Mouse (Mus musculus): ENCODE measurements around the gene Clec2g.
"Not testable (repeated sequence)": the region's sequence is repeated elsewhere in the genome, so short reads cannot be mapped to it uniquely, and the experiment has no call there.

Gene Clec2g

DNA sequence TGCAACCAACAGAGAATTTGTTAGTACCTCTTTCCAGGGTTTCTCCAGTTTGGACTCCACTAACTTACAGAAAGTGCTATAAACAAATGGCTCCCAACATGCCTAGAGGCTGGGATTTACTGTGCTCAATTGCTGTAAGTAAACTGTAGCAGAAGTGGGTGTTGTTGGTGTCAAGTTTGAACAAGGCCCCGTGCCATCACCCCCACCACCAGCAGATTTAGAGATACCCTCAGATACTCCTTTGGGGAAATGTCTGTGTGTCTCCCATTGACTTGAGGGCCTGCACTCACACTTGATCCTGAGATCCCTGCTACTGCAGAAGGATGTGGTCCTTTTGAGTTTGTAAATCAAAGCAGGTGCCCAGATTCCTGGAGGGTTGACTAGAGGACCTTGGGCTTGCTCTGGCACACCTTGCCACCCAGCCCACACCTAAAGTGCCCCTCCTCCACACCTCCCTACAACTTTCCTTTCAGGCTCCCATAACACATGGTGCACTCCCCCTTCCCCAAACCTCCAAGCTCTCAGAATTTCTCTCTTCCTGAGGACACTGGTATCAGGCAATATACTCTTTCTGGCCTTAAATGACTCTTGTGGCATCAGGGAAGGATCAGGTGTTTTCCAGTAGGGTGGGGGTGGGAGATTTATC, 37.3 kb downstream of the Clec2g start:
- DNase-seq (ENCODE audit: low spot score): no peak

DNA sequence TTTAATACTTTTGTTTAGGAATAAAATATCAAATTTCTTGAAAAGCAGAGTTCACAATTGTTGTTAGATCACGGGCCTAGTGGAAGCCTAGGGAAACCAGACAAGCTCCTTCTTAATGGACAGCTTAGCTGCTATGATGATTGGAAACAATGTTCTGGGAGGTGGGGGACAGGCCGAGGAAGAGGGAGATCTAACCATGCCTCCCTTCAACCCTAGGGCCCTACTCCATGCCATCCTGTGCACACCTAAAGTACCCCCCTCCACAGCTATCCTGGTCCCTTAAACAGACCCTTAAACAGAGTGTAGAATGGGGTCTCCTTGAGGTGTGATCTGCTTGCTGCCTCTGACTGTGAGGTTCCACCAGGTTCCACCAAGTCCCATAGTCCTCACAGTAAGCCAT, 38.0 kb downstream of the Clec2g start:
- no peak for DNase-seq (ENCODE audit: low spot score)

DNA sequence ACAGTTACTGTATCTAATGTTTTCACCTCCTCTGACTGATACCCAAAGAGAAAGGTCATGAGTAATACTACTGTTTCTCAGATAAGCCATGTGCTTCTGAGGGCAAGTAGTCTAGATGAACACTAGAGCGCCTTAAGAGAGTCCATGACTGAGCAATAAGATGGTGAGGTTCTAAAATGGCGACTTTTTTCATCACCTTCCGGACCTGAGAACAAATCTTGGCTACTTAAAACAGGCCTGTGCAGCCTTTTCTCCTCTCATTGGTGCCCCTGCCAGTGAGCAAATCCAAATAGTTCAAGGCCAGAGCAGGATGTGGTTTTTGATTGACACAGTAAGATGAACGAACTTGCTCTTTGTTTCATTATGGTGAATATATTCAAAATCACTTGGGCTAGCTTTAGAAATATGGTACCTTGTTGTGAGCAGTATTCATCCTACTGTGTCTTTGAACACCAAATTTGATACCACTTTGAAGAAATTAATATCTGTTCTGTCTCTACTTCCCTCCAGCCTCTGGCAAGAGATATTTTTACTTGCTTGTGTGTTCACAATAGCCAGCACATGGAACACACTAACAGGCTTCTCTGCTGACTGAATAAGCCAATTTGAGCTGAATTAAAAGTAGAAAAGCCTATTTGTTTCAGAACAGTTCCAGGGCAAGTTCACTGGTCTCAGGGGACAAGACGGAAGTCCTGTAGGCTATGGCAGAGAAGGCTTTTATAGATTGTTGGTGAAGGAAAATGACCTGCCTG, 38.7 kb downstream of the Clec2g start:
- DNase-seq (ENCODE audit: low spot score): no peak

DNA sequence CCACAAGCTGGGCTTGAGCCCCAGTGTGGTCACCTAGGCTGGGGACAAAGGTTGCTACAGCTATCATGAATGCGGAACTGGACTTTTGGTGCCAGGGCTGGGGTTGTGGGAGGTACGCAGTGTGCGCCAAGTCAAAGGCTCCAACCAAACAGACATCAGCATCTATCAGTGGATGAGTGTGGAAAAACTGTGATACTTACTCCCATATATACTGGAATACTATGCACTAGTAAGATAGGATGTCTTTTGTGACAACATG, 39.2 kb downstream of the Clec2g start:
- no peak for DNase-seq (ENCODE audit: low spot score)

DNA sequence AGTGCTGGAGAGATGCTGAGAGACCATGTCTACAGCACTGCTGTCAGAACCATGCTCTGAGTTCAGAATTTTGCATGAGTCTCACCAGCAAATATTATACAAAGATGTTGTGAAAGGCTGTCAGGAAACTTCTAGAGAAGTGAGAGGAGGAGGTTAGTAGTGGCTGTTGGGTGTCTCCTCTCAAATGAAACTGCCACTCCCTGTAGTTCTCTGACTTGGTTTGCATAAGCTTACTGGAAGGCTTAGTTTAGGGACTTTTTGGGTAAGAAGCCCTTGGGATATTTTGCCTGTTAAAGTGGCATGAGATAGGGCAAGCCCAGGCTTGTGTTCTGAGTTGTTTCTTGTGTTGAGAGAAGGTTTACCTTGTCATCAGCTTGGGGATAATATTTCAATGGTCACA, 40.7 kb downstream of the Clec2g start:
- not testable (repeated sequence) for DNase-seq (ENCODE audit: low spot score)

DNA sequence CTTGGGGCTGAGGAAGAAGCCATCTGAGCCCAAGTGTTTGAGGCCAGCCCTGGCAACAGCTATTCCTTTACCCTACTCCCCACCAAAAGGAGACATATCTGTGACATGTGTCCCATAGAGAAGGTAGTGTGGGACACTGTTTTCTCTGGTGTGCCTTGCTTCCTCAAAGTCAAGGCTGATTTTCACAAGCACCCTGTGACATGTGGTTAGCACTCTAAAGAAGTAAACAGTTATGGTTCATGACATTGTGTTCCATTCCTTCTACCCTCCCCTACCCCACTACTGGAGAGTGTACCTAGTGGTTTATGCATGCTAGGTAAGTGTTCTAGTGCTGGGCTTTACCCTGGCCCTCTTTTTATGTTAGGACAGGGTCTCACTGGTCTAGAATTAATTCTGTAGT, 42.0 kb downstream of the Clec2g start:
- DNase-seq (ENCODE audit: low spot score): no peak

DNA sequence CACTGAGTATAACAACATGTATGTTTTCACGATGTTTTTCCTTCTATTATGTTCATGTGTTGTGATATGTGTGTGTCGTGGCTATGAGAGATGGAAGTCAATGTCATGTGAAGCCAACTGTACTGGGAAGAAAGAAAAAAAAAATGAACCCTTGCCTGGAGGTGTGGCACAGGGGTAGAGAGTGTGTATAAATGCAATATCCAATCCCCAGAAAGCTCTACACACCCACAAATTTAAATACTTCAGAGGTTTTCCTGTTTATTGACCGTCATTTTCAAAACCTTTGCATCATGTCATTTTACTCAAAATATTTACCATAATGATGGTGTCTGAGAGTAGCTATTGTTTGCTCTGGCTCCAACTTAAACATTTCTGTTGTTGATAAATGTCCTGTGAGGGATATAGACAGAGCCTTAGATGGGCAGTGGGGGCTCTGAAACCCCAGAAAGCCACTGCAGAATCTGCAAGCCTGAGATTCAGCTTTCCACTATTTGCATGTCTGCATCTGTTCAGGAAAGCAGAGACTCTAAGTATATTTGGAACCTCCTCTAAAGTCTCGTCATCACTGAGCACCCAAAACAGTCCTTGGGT, 47.9 kb downstream of the Clec2g start:
- DNase-seq (ENCODE audit: low spot score): not testable (repeated sequence)

DNA sequence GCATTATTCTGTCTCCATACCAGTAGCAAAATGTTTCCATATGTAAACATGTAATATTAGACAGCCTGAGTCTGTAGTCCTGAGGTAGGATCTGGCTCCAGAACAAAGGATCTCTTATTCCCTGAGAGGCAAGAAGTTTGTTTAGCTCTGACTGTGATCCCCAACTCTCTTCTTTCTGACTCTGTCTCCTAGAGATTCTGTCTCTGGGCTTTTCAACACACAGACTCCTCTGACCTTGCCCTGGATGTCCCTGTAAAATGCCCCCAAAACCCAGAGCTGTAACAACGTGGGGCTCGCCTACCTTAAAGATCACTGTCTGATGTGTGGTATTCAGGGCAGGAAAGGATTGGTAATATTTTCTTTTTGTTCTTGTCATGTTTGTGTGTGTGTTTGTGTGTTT, 58.2 kb downstream of the Clec2g start:
- no peak for DNase-seq (ENCODE audit: low spot score)

DNA sequence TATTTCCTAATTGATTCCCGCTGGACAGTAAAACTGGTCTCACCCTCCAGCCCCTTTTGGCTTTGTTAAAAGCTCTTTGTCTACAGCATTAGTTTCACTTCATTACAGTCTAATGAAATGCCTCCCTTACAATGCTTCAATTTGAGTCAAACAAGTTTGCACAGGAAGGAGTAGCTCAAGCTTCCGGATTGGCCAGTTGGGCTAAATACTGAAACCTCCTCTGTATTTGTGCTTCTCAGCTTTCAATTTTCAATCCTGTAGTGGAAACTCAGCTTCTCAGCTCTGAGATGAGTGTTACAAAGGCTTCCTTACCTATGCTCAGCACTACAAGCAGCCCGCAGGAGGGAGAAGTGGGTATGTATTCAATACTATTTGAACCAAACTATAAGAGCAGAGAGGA, 58.6 kb downstream of the Clec2g start:
- DNase-seq (ENCODE audit: low spot score): no peak

DNA sequence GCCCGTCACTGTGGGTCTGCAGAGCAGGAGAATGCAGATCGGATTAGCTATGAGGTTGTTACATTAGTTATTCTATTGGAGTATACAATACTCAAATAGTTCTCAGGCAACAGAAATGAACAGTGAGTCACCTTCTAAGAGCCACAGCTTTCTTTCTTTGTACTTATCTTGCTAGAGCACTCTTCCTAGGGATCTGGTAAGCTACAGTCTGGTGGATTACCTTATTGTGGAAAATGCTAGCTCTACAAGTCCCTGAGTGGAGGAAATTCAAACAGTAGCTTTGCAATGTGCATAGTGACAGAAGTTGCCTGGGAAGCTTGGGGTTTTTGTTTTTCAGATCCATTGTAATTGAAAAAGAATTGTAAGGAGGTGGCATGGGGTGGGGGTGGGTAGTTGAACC, 59.0 kb downstream of the Clec2g start:
- DNase-seq (ENCODE audit: low spot score): no peak

DNA sequence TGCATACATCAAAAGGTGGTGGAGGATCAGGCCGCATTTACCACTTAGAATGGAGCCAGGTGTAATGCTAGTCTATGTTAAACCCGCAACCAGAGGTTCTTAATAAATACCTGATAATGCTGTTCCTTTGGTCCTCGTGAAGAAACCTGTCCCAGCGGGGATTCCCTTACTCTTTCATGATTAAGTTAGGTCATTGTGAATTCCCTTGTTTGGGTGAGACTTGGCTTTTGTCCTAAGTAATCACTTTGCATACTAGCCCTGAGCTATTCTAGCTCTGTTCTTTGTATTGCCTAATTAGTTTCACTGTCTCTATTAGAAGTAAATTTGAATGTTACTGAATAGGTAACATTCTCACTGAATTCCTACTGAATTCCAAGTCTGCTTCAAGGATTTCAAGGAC, 60.2 kb downstream of the Clec2g start:
- DNase-seq (ENCODE audit: low spot score): no peak

DNA sequence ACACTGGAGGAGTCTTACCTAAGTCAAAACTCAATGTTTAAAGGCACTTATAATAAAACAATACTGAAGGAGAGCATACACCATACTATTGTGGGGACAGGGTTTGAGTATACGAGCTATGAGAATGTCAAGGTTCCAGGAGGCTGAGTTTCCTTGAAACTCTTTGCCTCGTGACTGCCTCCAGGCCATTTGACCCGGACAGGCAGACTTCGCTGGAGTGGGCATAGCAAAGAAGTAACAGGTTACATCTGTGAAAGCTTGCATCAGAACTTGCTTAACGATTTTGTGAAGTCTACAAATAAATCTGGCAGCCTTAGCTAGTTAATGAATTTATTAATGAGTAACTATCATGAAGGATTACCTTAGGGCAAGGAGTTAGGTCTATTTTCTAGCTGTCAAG, 60.6 kb downstream of the Clec2g start:
- DNase-seq (ENCODE audit: low spot score): no peak

DNA sequence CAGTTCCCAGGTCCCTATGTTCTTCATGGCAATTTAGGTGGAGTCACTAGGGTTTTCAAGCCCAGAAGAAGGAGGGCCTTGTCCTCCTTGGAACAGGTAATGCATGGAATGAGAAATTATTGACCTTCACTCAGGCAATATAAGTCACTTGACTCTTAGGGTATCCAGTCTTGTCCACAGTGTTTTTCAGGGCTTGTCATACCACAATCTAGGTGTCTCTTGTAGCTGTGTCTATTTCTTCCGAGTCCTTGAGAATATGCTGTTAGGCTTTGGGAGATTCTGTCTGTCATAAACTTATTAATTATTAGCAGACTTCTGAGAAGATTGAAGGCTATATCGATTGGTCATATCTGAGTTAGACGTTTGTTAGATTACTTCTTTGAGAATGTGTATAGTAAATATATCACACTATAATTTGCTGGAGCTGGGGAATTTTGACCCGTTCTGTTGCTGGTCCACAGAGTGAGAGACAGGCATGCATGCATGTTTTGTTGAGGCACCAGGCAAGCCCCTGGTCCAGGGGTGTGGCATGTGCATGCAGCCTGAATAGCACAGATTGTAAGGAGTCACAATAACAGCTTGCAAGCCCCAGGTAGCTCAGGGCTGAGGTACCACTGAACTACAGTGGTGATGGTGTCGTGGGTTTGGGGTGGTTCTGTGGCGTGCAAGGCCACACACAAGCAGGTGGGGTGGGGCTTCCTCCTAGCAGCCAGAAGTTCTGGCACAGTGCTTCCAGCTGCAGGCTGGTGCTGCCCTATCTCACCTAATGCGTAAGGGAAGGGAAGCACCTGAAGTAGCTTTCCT, 61.3 kb downstream of the Clec2g start:
- DNase-seq (ENCODE audit: low spot score): no peak

DNA sequence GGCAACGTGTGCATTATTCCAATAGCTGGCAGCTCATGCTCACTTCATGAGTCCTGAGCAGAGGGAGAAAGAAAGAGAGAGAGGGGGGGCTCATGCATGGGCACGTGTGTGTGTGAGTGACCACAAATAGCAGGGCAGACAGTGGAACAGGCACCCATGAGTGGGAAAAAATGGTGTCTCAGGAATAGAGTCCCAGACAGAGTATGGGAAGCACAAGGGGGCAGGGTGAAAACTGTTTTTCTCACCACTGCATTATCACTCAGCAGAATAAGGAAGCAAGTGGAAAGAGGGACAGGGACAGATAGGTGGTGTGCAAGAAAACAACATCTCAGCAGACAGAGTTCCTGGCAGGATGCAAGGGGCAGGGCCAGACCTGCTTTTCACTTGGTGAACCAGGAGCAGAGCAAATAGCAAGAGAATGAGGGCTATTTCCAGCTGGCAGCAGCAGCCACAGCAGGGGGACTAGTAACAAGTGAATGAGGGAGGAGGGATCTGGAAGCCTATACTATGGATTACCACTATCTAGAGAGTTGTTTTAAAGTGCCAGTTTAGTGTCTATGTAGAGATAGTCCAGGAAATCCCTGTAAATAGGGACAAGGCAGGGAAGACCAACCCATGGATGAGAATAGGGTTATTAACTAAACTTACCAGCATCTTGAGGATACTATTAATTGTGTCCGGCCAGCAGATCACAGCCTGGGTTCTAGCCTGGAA, 62.0 kb downstream of the Clec2g start:
- no peak for DNase-seq (ENCODE audit: low spot score)

DNA sequence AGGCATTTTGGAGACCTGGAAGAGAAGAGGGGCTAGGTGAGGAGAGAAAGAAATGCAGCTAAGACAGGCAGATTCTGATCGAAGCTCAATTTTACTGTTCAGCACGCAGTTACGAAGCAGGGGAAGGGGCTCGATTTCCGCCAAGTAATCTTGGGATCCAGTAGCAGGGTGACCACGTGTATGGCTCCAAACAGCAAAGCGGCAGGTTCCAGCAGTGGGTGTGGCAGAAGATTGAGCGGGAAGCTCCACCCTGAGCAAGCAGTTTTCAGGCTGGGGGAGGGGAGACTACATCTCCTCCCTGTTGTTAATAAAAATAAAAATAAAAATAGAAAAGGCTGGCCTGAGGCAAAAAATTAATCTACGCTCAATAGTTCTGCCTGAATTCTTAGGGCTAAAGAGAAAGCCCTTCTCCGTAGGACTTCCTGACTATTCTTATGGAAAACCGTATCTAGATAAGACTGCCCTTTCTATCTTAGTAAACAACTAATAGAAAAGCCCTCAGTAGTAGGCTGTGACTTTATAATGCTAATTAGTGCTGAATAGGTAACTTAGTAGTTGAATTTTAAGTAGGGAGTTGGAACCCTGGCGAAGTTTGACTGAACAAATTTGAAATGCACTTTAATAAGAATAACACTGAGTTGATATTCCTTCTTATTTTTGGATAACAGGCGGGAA, 62.7 kb downstream of the Clec2g start:
- DNase-seq (ENCODE audit: low spot score): no peak

DNA sequence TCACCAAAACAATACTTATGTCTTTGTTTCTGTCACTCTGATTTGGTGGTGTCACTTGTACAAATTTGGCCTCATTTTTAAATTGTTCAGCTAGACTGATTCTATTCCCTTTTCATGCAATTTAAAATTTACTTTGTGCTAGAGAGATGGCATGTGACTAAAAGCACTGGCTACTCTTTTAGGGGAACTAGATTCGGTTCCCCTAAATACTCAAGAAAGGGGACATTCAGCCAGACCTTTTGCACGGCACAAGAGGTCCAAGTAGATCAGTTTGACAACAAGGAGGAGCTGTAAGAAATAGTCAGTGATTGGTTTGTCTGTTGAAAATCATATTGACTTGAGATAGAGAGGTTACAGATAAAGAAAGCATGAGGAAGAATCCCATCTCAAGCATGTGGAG, 67.2 kb downstream of the Clec2g start:
- DNase-seq (ENCODE audit: low spot score): no peak

DNA sequence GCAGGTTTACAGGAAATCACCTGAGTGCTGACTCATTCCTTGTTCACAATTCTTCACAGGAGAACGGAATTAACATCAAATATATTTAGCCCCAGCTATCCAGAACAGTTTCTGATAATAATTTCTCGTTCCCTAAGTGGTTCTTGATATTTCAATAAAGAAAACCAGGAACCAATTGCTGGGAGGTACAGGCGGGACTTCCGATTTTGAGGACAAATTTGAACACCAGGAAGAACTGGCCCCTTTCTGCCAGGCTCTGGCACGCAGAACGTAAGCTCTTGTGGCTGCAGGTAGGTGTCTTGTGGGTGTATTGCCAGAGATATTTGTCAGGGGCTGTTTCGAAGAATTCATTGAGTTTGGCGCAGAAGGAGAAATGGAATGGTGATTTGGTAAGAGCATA, 74.4 kb downstream of the Clec2g start:
- DNase-seq (ENCODE audit: low spot score): no peak

DNA sequence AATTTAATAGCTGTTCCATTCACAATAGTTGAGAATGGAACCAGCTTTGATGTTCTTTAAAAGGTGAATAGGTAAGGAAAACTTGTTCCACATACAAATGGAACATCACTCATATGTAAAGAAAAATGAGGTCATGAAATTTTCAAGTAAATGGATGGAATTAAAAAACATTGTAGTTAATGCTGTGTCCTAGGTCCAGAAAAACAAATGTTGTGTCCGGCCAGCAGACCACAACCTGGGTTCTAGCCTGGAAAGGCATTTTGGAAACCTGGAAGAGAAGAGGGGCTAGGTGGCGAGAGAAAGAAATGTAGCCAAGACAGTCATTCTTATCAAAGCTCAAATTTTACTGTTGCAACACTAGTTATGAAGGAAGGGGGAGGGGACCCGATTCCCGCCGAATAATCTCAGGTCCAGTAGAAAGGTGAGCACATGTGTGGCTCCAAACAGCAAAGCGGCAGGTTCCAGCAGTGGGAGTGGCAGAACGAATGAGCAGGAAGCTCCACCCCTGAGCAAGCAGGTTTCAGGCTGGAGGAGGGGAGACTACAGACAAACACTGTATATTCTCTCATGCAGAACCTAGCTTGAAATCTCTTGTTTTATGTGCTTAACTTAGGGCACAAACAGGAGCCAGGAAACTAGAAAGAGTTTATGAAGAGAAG, 75.8 kb downstream of the Clec2g start:
- DNase-seq (ENCODE audit: low spot score): not testable (repeated sequence)

DNA sequence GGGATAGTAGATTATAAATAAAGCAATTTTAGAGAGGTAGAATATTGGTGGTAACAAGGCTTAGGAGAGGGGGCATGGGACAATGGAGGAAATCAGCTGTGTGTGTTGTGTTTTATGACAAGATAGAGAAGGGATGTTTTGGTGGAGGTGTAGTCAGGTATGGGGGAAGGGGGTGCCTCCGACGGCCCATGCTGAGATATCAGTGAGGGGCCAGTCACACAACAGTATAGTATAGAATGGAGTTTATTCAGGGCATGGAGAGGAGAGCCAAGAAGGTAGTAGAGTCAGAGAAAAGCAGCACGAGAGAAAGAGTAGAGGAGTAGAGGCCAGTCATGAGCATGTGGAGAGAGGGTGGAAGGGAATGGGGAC, 76.3 kb downstream of the Clec2g start:
- no peak for DNase-seq (ENCODE audit: low spot score)

DNA sequence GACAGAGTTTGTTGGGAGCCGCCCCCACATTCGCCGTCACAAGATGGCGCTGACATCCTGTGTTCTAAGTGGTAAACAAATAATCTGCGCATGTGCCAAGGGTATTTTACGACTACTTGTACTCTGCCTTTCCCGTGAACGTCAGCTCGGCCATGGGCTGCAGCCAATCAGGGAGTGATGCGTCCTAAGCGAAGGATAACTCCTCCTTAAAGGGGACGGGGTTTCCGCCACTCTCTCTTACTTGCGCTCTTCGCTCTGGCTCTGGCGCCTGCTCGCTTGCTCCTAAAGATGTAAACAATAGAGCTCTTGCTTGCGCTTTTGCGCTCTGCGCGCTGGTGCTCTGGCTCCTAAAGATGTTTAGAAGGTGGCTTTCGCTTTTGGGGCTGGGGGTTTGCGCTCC, 77.8 kb downstream of the Clec2g start:
- not testable (repeated sequence) for DNase-seq (ENCODE audit: low spot score)

DNA sequence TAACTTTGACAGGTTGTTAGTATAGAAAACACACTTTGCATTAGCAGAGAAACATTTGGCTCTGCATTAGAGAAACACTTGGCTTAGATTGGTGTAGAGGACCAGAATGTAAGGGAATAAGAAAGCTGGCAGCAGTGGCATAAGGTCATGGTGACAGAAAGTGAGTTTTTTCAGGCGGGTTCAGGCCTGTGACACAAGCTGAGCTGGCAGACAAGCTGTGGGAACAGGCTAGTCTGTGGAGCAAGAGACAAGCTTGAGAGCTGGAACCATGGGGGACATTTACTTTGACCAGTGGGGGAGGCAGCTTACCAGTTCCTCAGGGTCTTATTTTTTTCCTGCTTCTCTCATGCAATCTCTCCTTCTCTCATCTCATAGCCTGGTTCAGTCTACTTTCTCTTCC, 78.8 kb downstream of the Clec2g start:
- no peak for DNase-seq (ENCODE audit: low spot score)
